Mouse (Mus musculus): ENCODE measurements around the gene Gtpbp1.

GRCm38 (mm10) chr15:79753873-79754272 lies 63.2 kb downstream of the Gtpbp1 start:
- no peak for TF ChIP-seq GATA1 (IDR thresholded peaks at IDR 0.05; ENCODE audit: borderline replicate concordance, low read length)
- no peak for TF ChIP-seq FLI1 (IDR thresholded peaks at IDR 0.05; ENCODE audit: low read length)
